Mouse (Mus musculus) T-helper 17 cell (primary cell): ENCODE data around the gene Adipor2.

Source experiments
- in situ Hi-C, 2 experiments: fragments of 300-600 bp; cut with MboI, MseI; formaldehyde crosslinking; loops; 1 replicate in 1 of 2; 2 replicates in 1 of 2; pipeline ENCODE4 v1.15.1; 2025; ENCODE audit warnings: high pct_unique_total_duplicates in 2 of 2

Gene Adipor2

GRCm38 (mm10) chr6:119352501-119352900 is 65.0 kb downstream of the Adipor2 start:
- in situ Hi-C loops, result loop anchor here in 1 of 2 experiments (5.0 kb wide), 1 partner anchor 90 kb away; no protein-coding TSS in a partner anchor

DNA sequence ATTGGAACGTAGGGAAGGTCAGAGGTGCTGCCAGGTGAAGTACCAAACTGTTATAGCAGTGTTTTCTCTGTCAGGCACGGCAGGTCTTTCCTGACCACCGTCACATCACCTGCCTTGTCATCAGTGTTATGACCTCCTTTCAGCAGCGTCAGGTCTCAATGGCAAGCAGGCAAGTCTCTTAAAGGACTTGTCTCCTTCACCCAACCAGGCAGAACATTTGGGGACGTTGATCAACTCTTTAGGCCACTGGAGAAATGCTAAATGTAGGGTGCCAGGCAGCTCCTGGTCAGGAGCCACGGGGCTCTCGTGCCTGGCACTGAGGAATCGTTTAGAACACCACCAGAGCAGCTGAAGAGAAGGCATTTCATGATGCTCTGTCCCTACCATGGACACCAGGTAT is 65.8 kb downstream of the Adipor2 start:
- in situ Hi-C loops, result loop anchor here in 1 of 2 experiments (5.0 kb wide), 1 partner anchor 91 kb away; no protein-coding TSS in a partner anchor

DNA sequence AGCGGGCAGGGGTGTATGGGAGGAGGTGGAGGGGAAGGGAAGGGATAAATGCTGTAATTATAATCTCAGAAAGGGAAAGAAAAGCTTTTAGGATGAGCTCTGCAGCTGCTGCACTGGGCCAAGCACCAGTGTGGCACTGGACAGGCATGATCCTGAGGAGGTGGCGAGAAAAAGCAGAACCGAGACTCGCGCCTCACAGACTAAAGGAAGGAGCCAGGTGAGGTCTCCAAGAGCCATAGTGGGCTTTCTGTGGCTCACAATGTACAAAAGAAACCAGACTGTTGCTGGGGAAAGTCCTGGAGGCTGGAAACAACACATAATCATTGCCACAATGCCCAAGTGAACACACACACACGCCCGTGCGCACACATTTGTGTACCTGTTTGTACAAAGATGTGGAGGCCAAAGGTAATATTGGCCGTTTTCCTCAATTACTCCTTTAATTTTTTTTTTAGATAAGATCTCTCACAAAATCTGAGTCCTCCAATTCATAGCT is 66.8 kb downstream of the Adipor2 start:
- in situ Hi-C loops, result loop anchor here in 1 of 2 experiments (5.0 kb wide), 1 partner anchor 92 kb away; no protein-coding TSS in a partner anchor

DNA sequence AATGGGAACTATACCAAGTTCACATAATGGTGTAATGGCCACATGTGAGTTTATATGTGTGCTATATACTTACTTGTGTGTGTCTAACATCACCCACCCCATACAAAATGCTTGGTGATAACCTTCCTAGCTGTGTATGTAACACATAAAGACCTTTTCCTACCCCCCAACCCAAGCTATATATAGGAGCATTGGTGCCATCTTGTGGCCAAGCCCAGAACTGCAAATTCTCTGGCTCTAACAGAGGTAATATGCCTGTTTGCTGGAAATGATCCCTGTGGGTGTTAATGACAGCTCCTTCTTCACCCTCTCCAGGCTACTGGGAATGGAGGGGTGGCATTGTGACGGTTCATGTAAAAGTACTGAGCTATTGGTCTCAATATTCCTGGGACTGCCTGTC is 69.3 kb downstream of the Adipor2 start:
- in situ Hi-C loops, result loop anchor here in 1 of 2 experiments (5.0 kb wide), 1 partner anchor 126 kb away; no protein-coding TSS in a partner anchor

- in situ Hi-C loops, result loop anchor here in 1 of 2 experiments (5.0 kb wide), 1 partner anchor 126 kb away; no protein-coding TSS in a partner anchor
These were observed 69.7 kb downstream of the Adipor2 start for GRCm38 (mm10) chr6:119347813-119348212.

DNA sequence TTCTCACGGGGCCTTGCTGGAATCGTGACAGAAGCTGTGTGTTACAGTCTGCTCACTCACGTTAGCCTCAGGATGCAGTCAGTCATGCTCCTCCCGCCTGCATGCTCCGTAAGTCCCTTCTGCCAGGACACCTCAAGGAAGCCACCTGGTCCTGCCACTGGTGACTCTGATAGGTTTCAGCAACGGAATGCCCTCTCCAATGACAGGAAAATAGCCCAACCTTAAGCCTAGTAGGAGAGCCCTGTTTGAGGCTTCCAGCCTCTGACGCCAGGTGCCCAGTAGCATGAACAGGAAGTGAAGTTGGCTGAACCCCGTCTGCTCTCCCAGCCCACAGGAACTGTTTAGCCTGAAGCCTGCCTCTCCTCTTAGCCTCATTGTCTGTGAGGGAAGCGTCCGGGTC is 71.2 kb downstream of the Adipor2 start:
- in situ Hi-C loops, result loop anchor here in 1 of 2 experiments (5.0 kb wide), 1 partner anchor 124 kb away; no protein-coding TSS in a partner anchor

DNA sequence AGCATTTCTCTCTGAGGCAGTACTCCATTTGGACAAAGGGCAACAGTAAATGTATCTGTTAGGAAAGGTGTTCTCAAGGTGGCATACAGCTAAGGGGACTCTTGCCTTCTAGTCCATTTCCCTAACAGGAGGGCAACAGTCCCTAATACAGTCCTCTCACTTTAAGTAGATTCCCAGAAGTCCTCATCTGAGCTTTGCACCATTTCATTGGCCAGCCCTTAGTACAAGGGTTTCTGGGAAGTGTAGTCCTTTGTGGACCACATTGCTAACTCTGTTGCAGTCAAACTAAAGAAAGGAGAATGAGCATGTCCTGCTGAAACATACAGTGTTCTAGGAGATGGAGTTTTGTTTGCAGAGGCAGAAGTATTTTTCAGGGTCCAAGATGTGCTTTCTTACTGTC is 76.1 kb downstream of the Adipor2 start:
- in situ Hi-C loops, result loop anchor here in 1 of 2 experiments (5.0 kb wide), 1 partner anchor 114 kb away; no protein-coding TSS in a partner anchor

GRCm38 (mm10) chr6:119338121-119338912 is 79.2 kb downstream of the Adipor2 start:
- in situ Hi-C loops, result no loop called here

DNA sequence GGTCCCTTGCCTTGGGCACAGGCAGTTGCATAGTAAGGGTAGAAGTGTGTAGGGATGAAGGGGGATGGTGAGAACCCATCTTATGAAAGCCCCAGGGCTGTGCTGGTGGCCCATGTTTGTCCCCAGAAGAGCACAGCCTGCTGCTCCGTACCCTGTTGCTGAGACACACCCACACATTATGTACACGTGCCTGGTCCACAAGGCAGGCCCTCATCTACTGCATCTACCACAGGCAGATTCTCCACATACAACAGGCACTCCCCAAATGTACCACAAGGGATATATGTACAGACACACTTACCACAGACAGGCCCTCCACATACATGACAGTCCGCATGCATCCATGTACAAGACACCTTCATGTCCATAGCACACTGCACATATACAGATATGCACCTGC is 80.2 kb downstream of the Adipor2 start:
- in situ Hi-C loops, result no loop called here

DNA sequence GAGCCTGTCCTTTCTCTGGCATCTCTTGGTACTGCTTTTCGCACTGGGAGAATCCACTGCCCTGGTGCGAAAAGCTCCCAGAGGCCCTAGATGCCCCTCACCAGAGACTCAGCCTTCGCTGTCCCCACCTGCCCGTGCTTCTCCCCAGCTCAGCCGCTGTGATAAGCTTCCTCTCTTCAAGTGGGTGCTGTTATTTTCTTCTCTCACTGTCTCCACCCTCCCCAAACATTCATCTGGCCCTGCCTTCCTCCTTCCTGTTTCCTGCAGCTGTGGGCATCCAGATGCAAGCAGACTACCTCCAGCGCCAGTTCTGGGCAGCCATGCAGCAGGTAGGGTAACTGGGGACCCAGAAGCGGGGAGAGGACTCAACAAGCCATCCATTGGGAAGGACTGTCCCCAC is 81.4 kb downstream of the Adipor2 start:
- in situ Hi-C loops, result no loop called here

DNA sequence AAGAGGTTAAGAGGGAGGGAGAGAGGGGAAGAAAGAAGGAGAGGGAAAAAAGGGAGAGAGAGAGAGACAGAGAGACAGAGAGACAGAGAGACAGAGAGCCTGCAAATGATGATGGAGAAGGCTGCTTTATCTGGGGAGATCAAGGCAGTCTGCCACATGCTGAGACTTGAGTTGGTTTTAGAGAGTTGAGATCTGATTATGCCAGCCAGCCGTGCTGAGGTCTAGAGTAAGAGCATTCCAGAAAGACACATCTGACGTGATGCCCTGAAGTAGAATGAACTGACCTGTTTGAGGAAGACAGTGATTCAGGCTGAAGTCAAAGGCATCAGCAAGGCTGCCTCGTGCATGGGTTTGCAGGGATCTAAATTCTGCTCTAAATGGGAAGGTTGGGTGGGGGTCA is 83.7 kb downstream of the Adipor2 start:
- in situ Hi-C loops, result no loop called here

DNA sequence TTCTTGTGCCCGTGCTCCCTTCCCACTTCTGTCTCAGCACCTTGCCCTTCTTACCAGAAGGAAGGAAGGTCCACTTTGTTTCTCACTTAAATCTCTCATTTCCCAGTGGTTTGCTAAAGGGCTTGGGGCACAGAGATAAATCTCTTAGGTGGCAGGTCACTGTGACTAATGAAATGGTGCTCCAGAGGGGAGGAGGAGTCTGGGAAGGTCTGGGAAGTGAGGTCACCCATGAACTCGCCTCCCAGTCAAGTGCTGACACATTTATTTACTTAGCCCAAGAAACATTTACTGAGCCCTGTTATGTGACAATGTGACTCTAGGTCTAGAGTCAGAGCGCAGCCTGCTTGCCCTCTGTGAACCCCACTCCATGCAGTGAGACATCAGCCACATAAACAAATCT is 84.3 kb downstream of the Adipor2 start:
- in situ Hi-C loops, result no loop called here

DNA sequence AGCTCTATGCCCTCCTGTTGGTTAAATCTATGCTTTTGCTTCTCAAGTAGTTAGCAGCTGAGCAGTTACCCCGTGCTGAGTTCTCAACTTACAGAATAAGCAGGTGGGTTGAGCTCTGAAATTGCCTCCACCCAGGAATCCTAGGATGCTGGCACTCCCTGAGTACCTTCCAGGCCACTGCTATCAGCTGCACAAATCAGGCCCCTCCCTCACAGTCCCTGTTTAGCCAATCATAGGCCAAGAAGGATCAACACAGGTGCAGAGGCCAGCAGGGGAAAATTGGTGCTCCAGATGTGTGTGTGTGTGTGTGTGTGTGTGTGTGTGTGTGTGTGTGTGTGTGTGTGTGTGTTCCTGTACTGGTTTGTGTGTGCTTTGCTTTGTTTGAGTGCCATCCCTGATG is 85.4 kb downstream of the Adipor2 start:
- in situ Hi-C loops, result no loop called here

DNA sequence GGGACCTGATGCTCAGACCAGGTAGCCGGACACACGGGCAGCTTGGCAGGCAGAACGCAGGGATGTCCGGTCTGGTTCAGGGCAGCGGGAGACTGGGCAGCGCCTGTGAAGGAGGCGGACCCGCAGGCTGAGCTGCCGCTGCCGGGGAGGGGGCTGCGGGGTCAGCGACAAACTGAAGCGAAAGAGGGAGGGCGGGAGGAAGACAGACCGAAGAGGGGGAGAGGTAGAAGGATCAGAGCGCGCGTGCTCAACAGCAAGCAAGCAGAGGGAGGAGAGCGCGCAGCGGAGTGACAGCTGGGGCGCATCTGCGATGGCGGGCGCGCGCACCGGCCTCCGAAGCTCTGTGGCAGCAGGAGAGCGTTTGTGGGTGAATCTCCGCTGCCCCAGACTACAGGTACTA is 87.0 kb downstream of the Adipor2 start, which contains the start of gene Lrtm2:
Gene Lrtm2, minus strand, starts transcription at position 261 of the 400 bp plus-strand sequence.
- in situ Hi-C loops, result no loop called here

- in situ Hi-C loops, result no loop called here
These were observed 87.6 kb downstream of the Adipor2 start for GRCm38 (mm10) chr6:119329936-119330335.

DNA sequence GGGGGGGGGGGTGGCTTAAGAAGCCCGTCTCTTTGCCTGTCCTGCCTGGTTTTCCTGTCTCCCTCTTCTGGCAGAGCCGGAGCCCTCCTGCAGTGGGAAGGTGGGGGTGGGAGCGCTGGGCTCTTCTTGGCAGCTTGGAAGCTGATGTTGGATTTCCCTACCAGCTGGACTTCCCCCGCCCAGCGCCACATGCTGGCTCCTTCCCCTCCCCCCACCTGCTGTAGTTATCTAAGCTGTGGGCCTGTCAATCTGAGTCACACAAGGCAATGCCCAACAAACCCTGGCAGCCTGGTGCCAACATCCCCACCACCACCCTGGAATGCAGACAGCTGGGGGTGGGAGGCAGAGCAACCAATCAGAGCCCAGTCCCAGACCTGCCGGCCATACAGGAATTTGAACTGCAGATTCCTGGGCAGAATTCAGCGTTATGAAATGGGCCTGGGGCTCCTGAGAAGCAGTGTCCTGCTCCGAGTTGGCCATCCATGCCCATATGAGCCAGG is 88.2 kb downstream of the Adipor2 start:
- in situ Hi-C loops, result no loop called here

- in situ Hi-C loops, result no loop called here
These were observed 88.9 kb downstream of the Adipor2 start for GRCm38 (mm10) chr6:119328521-119329115.

- in situ Hi-C loops, result no loop called here
These were observed 91.0 kb downstream of the Adipor2 start for GRCm38 (mm10) chr6:119326541-119326940.

- in situ Hi-C loops, result no loop called here
These were observed 91.5 kb downstream of the Adipor2 start for GRCm38 (mm10) chr6:119325978-119326377.

- in situ Hi-C loops, result no loop called here
These were observed 92.7 kb downstream of the Adipor2 start for GRCm38 (mm10) chr6:119324776-119325175.

GRCm38 (mm10) chr6:119321752-119322151 is 95.8 kb downstream of the Adipor2 start:
- in situ Hi-C loops, result no loop called here

GRCm38 (mm10) chr6:119320481-119320880 is 97.0 kb downstream of the Adipor2 start:
- in situ Hi-C loops, result no loop called here
